Mouse (Mus musculus) lung, adult 2 months (tissue): ENCODE results near the gene 4930432K21Rik. TPM values are rescaled to one million over a fixed set of nuclear protein-coding genes. Genes with fewer than 3 reads are reported as not detected.
A peak's percentile ranks its signal among the peaks of the same experiment; 100 is the strongest.

Source experiments
- DNase-seq: peaks from one replicate; pipeline ENCODE4 v3.0.0; 2022
- H3K4me1 ChIP-seq: fragments of 200-500 bp; 2 replicates; pipeline ENCODE4 v1.6.1; 2011; ENCODE audit warnings: low read length; ENCODE audit not compliant: control insufficient read depth, insufficient read depth
- H3K4me3 ChIP-seq: fragments of 200-500 bp; replicated peaks from 2 replicates; pipeline ENCODE3; 2011; ENCODE audit warnings: low read depth, mild to moderate bottlenecking, control low read depth, low read length; ENCODE audit errors: extremely low read depth
- CTCF ChIP-seq: fragments of 200-500 bp; IDR thresholded peaks from 2 replicates; pipeline ENCODE4 v1.5.1; 2011; ENCODE audit warnings: mild to moderate bottlenecking, low read length, control low read depth; ENCODE audit not compliant: insufficient read depth
- POLR2A ChIP-seq: fragments of 200-500 bp; IDR thresholded peaks from 2 replicates; pipeline ENCODE4 v1.6.1; 2011; ENCODE audit warnings: low read depth, mild to moderate bottlenecking, control low read depth, low read length, borderline replicate concordance; ENCODE audit errors: extremely low read depth
- WGBS: fragments of 180-500 bp; shearing (Covaris S2); methylation state at CpG from one replicate; pipeline ENCODE4 v1.1.7; 2018; 5-methylcytosine and 5-hydroxymethylcytosine counted together
- polyA plus RNA-seq: library from polyadenylated mRNA; depleted of rRNA; stranded (reverse); fragments of >200 nt; gene quantifications from 2 replicates; pipeline ENCODE4 v1.2.3, GENCODE M21; 2012

The 4930432K21Rik gene
- polyA plus RNA-seq, 1 experiment = 1.0 TPM

GRCm38 (mm10) chr8:84203975-84204772, 56.3 kb downstream of the 4930432K21Rik start:
- peak; percentile 75 for DNase-seq
- Histone ChIP-seq H3K4me1 (peaks cover 23% of the 10 kb centered on the region), H3K4me3 (peak overlapping the region; percentile 72)
- 28% methylated on average over 13 of the region's 13 CpGs for WGBS
- TF ChIP-seq POLR2A (peak; percentile 78), CTCF (peak; percentile 27)

GRCm38 (mm10) chr8:84205073-84205472, 57.2 kb downstream of the 4930432K21Rik start:
- Histone ChIP-seq H3K4me1 (peaks cover 21% of the 10 kb centered on the region), H3K4me3 (no peak overlapping the region)
- TF ChIP-seq CTCF (no peak), POLR2A (no peak)
- 78% methylated on average over 5 of the region's 5 CpGs for WGBS
- no peak for DNase-seq

GRCm38 (mm10) chr8:84206666-84207065, 58.8 kb downstream of the 4930432K21Rik start:
- TF ChIP-seq CTCF = no peak
- TF ChIP-seq POLR2A = no peak
- Histone ChIP-seq H3K4me1 (peaks cover 19% of the 10 kb centered on the region), H3K4me3 (no peak overlapping the region)
- WGBS = 89% methylated on average over 3 of the region's 3 CpGs
- no peak for DNase-seq

GRCm38 (mm10) chr8:84207811-84208210, 60.0 kb downstream of the 4930432K21Rik start:
- 23% methylated on average over 7 of the region's 7 CpGs for WGBS
- no peak overlapping the region for H3K4me3 ChIP-seq
- no peak for DNase-seq
- peaks cover 19% of the 10 kb centered on the region for H3K4me1 ChIP-seq
- no peak for TF ChIP-seq CTCF

- H3K4me1 ChIP-seq = peaks cover 16% of the 10 kb centered on the region
- DNase-seq = no peak
- TF ChIP-seq POLR2A = 0 out of 2 replicates have a peak, but pooled peaks have one; percentile 5
- no peak for TF ChIP-seq CTCF
- 54% methylated on average over 17 of the region's 17 CpGs for WGBS
- H3K4me3 ChIP-seq = no peak overlapping the region
These were observed 60.9 kb downstream of the 4930432K21Rik start for GRCm38 (mm10) chr8:84208381-84209380.

GRCm38 (mm10) chr8:84210167-84210791, 62.5 kb downstream of the 4930432K21Rik start:
- peak; percentile 79 for DNase-seq
- peak; percentile 30; the same call in 1 of the 2 replicates for TF ChIP-seq POLR2A
- TF ChIP-seq CTCF = peak; percentile 73
- Histone ChIP-seq H3K4me3 (no peak overlapping the region), H3K4me1 (peaks cover 14% of the 10 kb centered on the region)
- whole genome bisulfite sequencing = 54% methylated on average over 34 of the region's 34 CpGs

GRCm38 (mm10) chr8:84211202-84211601, 63.4 kb downstream of the 4930432K21Rik start:
- DNase-seq = no peak
- H3K4me3 ChIP-seq = no peak overlapping the region
- 76% methylated on average over 3 of the region's 3 CpGs for WGBS
- H3K4me1 ChIP-seq = peaks cover 14% of the 10 kb centered on the region
- TF ChIP-seq CTCF (no peak), POLR2A (no peak)

- WGBS = 84% methylated on average over 31 of the region's 31 CpGs
- Histone ChIP-seq H3K4me3 (no peak overlapping the region), H3K4me1 (peaks cover 14% of the 10 kb centered on the region)
- DNase-seq = no peak
- TF ChIP-seq CTCF (no peak), POLR2A (no peak)
These were observed 64.2 kb downstream of the 4930432K21Rik start for GRCm38 (mm10) chr8:84211881-84212563.

GRCm38 (mm10) chr8:84213277-84213676, 65.5 kb downstream of the 4930432K21Rik start:
- 89% methylated on average over 4 of the region's 4 CpGs for WGBS
- Histone ChIP-seq H3K4me3 (no peak overlapping the region), H3K4me1 (peaks cover 3% of the 10 kb centered on the region; the same call in 1 of the 2 replicates)
- no peak for DNase-seq
- TF ChIP-seq POLR2A (no peak), CTCF (no peak)
